24 mouse cellular contexts compared by ENCODE assay signal in genomic region chr6:6307618-6308017, GRCm38 (mm10).
DNase-seq lines count a peak whose midpoint lies in the region; ATAC-seq lines count a peak whose summit lies in the region.
"Had no signal": no experiment of that assay in that cellular context is flagged by ENCODE, and none has a peak within 500 bp of the region (broad histone marks: within the 10 kb centered on the region; RNA-seq: fewer than 3 reads in every experiment).

No protein-coding gene starts in this region.

- 91% methylated on average over 2 of the region's 2 CpGs for WGBS in hindbrain, embryonic 14.5 days

- H3K9ac ChIP-seq in hindbrain, embryonic 14.5 days, result no peak overlapping the region
- H3K9ac ChIP-seq: embryonic facial prominence, embryonic 13.5 days; forebrain, embryonic 12.5 days; forebrain, embryonic 15.5 days; hindbrain, embryonic 12.5 days; intestine, embryonic 15.5 days had no signal

- no peak overlapping the region for H3K4me2 ChIP-seq in hindbrain, embryonic 14.5 days (replicated peaks)
- H3K4me2 ChIP-seq: embryonic facial prominence, embryonic 13.5 days; forebrain, embryonic 12.5 days; forebrain, embryonic 15.5 days; hindbrain, embryonic 12.5 days; intestine, embryonic 15.5 days had no signal

- H3K4me1 ChIP-seq in hindbrain, embryonic 14.5 days (replicated peaks; ENCODE audit: control insufficient read depth, insufficient read depth, low read length), result no peaks in the 10 kb centered on the region
- H3K4me1 ChIP-seq: forebrain, embryonic 15.5 days; heart, embryonic 10.5 days; hindbrain, embryonic 12.5 days; intestine, embryonic 15.5 days had no signal

- no peak overlapping the region for H3K27ac ChIP-seq in hindbrain, embryonic 14.5 days
- H3K27ac ChIP-seq: embryonic facial prominence, embryonic 10.5 days; embryonic facial prominence, embryonic 13.5 days; forebrain, embryonic 12.5 days; forebrain, embryonic 15.5 days; heart, embryonic 10.5 days; hindbrain, embryonic 12.5 days; intestine, embryonic 15.5 days had no signal

- peak; percentile 94 for DNase-seq in heart, adult 11 months
- no peak for DNase-seq in heart, postnatal 36 days
- DNase-seq in heart, adult 9 months (ENCODE audit: low spot score in 2 of 2), result peak; percentile 24 to 50
- DNase-seq in heart, postnatal 14 days, result no peak
- DNase-seq in fat pad, adult 2 months (ENCODE audit: extremely low read depth, low read depth, low spot score), result peak; percentile 33
- no peak for DNase-seq in hindbrain, embryonic 14.5 days (ENCODE audit: low spot score)
- DNase-seq in cerebellum, adult 9-10 months, result no peak
- DNase-seq: adrenal gland, adult 8-10 months; adrenal gland, postnatal 25 days; cerebellum, adult 2 months; cerebellum, postnatal 10 days; cerebellum, postnatal 36 days; embryo, embryonic 11 days; gastrocnemius, postnatal 25 days; kidney, adult 11 months had no signal

- no peaks in the 10 kb centered on the region for H3K27me3 ChIP-seq in hindbrain, embryonic 14.5 days (ENCODE audit: control insufficient read depth, insufficient read depth, low read length)
- H3K27me3 ChIP-seq: forebrain, embryonic 15.5 days; hindbrain, embryonic 12.5 days; intestine, embryonic 15.5 days had no signal

- intact Hi-C loops in heart, postnatal 36 days (cut with DNase I), result loop anchor here (10.0 kb wide), 1 partner anchor 267 kb away; the partner anchor contains the start of gene Sem1
- intact Hi-C loops in heart, postnatal 14 days (cut with DNase I), result no loop called here

- no peaks in the 10 kb centered on the region for H3K36me3 ChIP-seq in hindbrain, embryonic 14.5 days (replicated peaks; ENCODE audit: control insufficient read depth, insufficient read depth)
- H3K36me3 ChIP-seq: embryonic facial prominence, embryonic 10.5 days; embryonic facial prominence, embryonic 13.5 days; forebrain, embryonic 12.5 days; forebrain, embryonic 15.5 days; heart, embryonic 10.5 days; hindbrain, embryonic 12.5 days; intestine, embryonic 15.5 days had no signal

- no peaks in the 10 kb centered on the region for H3K9me3 ChIP-seq in hindbrain, embryonic 14.5 days (ENCODE audit: control insufficient read depth, low read length)
- H3K9me3 ChIP-seq: embryonic facial prominence, embryonic 10.5 days; embryonic facial prominence, embryonic 13.5 days; forebrain, embryonic 12.5 days; forebrain, embryonic 15.5 days; heart, embryonic 10.5 days; hindbrain, embryonic 12.5 days; intestine, embryonic 15.5 days had no signal

- no peak for ATAC-seq in hindbrain, embryonic 14.5 days (ENCODE audit: low FRiP score)
- ATAC-seq: activated CD4-positive, CD25-positive, alpha-beta regulatory T cell, adult 4 months; forebrain, embryonic 15.5 days; hindbrain, embryonic 16.5 days; intestine, embryonic 15.5 days had no signal

- no peak overlapping the region for H3K4me3 ChIP-seq in hindbrain, embryonic 14.5 days (replicated peaks; ENCODE audit: low read length)
- H3K4me3 ChIP-seq: embryonic facial prominence, embryonic 10.5 days; embryonic facial prominence, embryonic 13.5 days; forebrain, embryonic 12.5 days; forebrain, embryonic 15.5 days; heart, embryonic 10.5 days; hindbrain, embryonic 12.5 days; intestine, embryonic 15.5 days had no signal

Comparison
In these comparisons a context has a peak if more than half of its experiments do, and no peak if none do; other contexts are left out.
1. DNase-seq: peak in heart, adult 11 months (single experiment), heart, adult 9 months (2 of 2) and fat pad, adult 2 months (single experiment); none in heart, postnatal 36 days (0 of 2), heart, postnatal 14 days (0 of 2), hindbrain, embryonic 14.5 days (single experiment) and cerebellum, adult 9-10 months (single experiment).